Mouse (Mus musculus) MEL (cell line): Measurements from ENCODE around the gene Rcor2.

Experiments used
- BHLHE40 ChIP-seq: IDR thresholded peaks from 2 replicates; pipeline ENCODE4 v1.6.1; 2012; ENCODE audit warnings: low read depth, mild to moderate bottlenecking, inconsistent platforms, low read length, improper control_type of control experiment, borderline replicate concordance
- CHD2 ChIP-seq: IDR thresholded peaks from 2 replicates; pipeline ENCODE4 v1.6.1; 2011; ENCODE audit warnings: low read length, improper control_type of control experiment
- CTCF ChIP-seq, 3 experiments: IDR thresholded peaks in 2 of 3; conservative IDR thresholded peaks in 1 of 3; 2 replicates each; pipeline ENCODE4 v1.5.1; 2011 to 2012; ENCODE audit warnings: low read length in 3 of 3, low read depth in 2 of 3, mild to moderate bottlenecking in 2 of 3, improper control_type of control experiment in 1 of 3, inconsistent platforms in 1 of 3, mixed read lengths in 1 of 3, moderate library complexity in 1 of 3; ENCODE audit not compliant: control insufficient read depth in 1 of 3, insufficient read depth in 1 of 3, poor library complexity in 1 of 3, severe bottlenecking in 1 of 3
- E2F4 ChIP-seq: IDR thresholded peaks from 2 replicates; pipeline ENCODE4 v1.6.1; 2011; ENCODE audit warnings: low read depth, low read length, improper control_type of control experiment, borderline replicate concordance
- MAFK ChIP-seq: IDR thresholded peaks from 2 replicates; pipeline ENCODE4 v1.6.1; 2011; ENCODE audit warnings: low read depth, mild to moderate bottlenecking, low read length, improper control_type of control experiment, borderline replicate concordance
- MXI1 ChIP-seq: IDR thresholded peaks from 2 replicates; pipeline ENCODE4 v1.6.1; 2011; ENCODE audit warnings: mild to moderate bottlenecking, low read depth, low read length, improper control_type of control experiment
- MYC ChIP-seq: IDR thresholded peaks from 2 replicates; pipeline ENCODE4 v1.6.1; 2011; ENCODE audit warnings: low read depth, mild to moderate bottlenecking, low read length, improper control_type of control experiment, moderate library complexity
- NELFE ChIP-seq: IDR thresholded peaks from 2 replicates; pipeline ENCODE4 v1.6.1; 2011; ENCODE audit warnings: low read depth, low read length, improper control_type of control experiment
- NRF1 ChIP-seq: IDR thresholded peaks from 2 replicates; pipeline ENCODE4 v1.6.1; 2014; ENCODE audit warnings: low read depth, mild to moderate bottlenecking, inconsistent platforms, low read length, improper control_type of control experiment, moderate library complexity; ENCODE audit not compliant: poor library complexity, insufficient read depth, severe bottlenecking
- POLR2A ChIP-seq, 2 experiments: IDR thresholded peaks; 2 replicates each; pipeline ENCODE4 v1.6.1; 2011 to 2012; ENCODE audit warnings: low read length in 2 of 2, mild to moderate bottlenecking in 2 of 2, control low read depth in 1 of 2, improper control_type of control experiment in 1 of 2, low read depth in 1 of 2, moderate library complexity in 1 of 2; ENCODE audit not compliant: control insufficient read depth in 1 of 2, insufficient read depth in 1 of 2, poor library complexity in 1 of 2
- SMC3 ChIP-seq: IDR thresholded peaks from 2 replicates; pipeline ENCODE4 v1.6.1; 2011; ENCODE audit warnings: low read depth, low read length, improper control_type of control experiment
- TAL1 ChIP-seq: IDR thresholded peaks from 2 replicates; pipeline ENCODE4 v1.6.1; 2012; ENCODE audit warnings: mild to moderate bottlenecking, inconsistent platforms, low read length, moderate library complexity, mixed read lengths
- ZC3H11A ChIP-seq: IDR thresholded peaks from 2 replicates; pipeline ENCODE4 v1.6.1; 2012; ENCODE audit warnings: low read depth, mild to moderate bottlenecking, inconsistent platforms, low read length, improper control_type of control experiment
- ZNF384 ChIP-seq: IDR thresholded peaks from 2 replicates; pipeline ENCODE4 v1.6.1; 2012; ENCODE audit warnings: low read depth, mild to moderate bottlenecking, inconsistent platforms, low read length, improper control_type of control experiment

- TF ChIP-seq CTCF (IDR thresholded peaks at IDR 0.05 in 2 of 3, conservative IDR thresholded peaks at IDR 0.05 in 1 of 3; ENCODE audit: control insufficient read depth in 1 of 3, insufficient read depth in 1 of 3, low read depth in 2 of 3, low read length in 3 of 3, poor library complexity in 1 of 3, severe bottlenecking in 1 of 3) (no peak), ZNF384 (no peak), E2F4 (no peak), BHLHE40 (no peak), MXI1 (no peak), MAFK (no peak), ZC3H11A (no peak), CHD2 (no peak), NELFE (no peak), POLR2A (IDR thresholded peaks at IDR 0.05; ENCODE audit: control insufficient read depth in 1 of 2, insufficient read depth in 1 of 2, low read depth in 1 of 2, low read length in 2 of 2, poor library complexity in 1 of 2) (no peak), TAL1 (no peak), SMC3 (no peak), MYC (no peak), NRF1 (no peak)
Measured at GRCm38 (mm10) chr19:7264766-7265331, 2.3 kb upstream of the Rcor2 start.
